Mouse (Mus musculus) hindbrain, embryonic 12.5 days (tissue): ENCODE data around the gene Sned1. TPM values are rescaled to one million over a fixed set of nuclear protein-coding genes. Genes with fewer than 3 reads are reported as not detected.
A peak's percentile ranks its signal among the peaks of the same experiment; 100 is the strongest.

ENCODE experiments used
- ATAC-seq: fragments of 200-750 bp; cut with Nextera tagmentation; 2 replicates; pipeline ENCODE4 v1.8.0; 2017; ENCODE audit warnings: moderate TSS enrichment; ENCODE audit not compliant: low FRiP score
- H3K27ac ChIP-seq: fragments of 300-500 bp; sonication (generic); 2 replicates; pipeline ENCODE4 v1.5.1; 2016; ENCODE audit warnings: mild to moderate bottlenecking
- H3K27me3 ChIP-seq: fragments of 300-500 bp; sonication (generic); 2 replicates; pipeline ENCODE4 v1.6.1; 2016; ENCODE audit warnings: mild to moderate bottlenecking
- H3K36me3 ChIP-seq: fragments of 300-500 bp; sonication (generic); 2 replicates; pipeline ENCODE4 v1.6.1; 2016; ENCODE audit warnings: mild to moderate bottlenecking
- H3K4me1 ChIP-seq: fragments of 300-500 bp; sonication (generic); 2 replicates; pipeline ENCODE4 v1.6.1; 2016
- H3K4me2 ChIP-seq: fragments of 300-500 bp; sonication (generic); replicated peaks from 2 replicates; pipeline ENCODE4 v1.6.1; 2016; ENCODE audit warnings: mild to moderate bottlenecking
- H3K4me3 ChIP-seq: fragments of 300-500 bp; sonication (generic); 2 replicates; pipeline ENCODE4 v1.5.1; 2016; ENCODE audit warnings: mild to moderate bottlenecking
- H3K9ac ChIP-seq: fragments of 300-500 bp; sonication (generic); 2 replicates; pipeline ENCODE4 v1.6.1; 2016; ENCODE audit warnings: mild to moderate bottlenecking, moderate library complexity
- H3K9me3 ChIP-seq: fragments of 300-500 bp; sonication (generic); replicated peaks from 2 replicates; pipeline ENCODE4 v1.6.1; 2016; ENCODE audit warnings: mild to moderate bottlenecking
- WGBS: fragments of 180-500 bp; shearing (Covaris S2); methylation state at CpG from one replicate; pipeline ENCODE4 v1.1.7; 2016; 5-methylcytosine and 5-hydroxymethylcytosine counted together
- polyA plus RNA-seq: library from polyadenylated mRNA; unstranded; fragments of >200 nt; fragmentation: Nextera tagmentation; extraction: Ambion mirVana; gene quantifications from 2 replicates; pipeline ENCODE4 v1.2.1, GENCODE M21; 2016

The Sned1 gene
- polyA plus RNA-seq, 1 experiment from 2014 or later, result 15.2 TPM

DNA sequence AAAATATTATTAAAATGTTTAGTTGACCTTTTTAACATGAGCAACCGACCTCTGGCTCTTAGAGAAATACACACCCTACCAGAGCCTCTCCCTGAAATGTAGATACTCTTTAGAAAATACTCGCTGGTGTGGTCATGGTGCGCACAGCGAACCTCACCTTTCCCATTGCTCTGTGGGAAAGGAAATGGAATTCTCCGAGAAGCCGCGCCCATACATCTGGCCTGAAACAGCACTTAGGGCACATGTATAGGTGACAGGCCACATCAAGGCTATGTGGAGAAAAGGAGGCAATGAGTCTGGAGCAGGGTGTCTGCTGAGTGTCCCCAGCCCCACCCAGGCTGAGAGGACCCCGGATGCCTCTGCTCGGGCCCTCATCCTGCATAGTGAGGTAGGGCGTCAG lies 2.0 kb downstream of the Sned1 start:
- Histone ChIP-seq H3K36me3 (no peaks in the 10 kb centered on the region), H3K9ac (no peak overlapping the region), H3K4me3 (no peak overlapping the region), H3K27me3 (peaks cover 45% of the 10 kb centered on the region), H3K27ac (no peak overlapping the region), H3K4me2 (no peak overlapping the region), H3K9me3 (no peaks in the 10 kb centered on the region), H3K4me1 (peaks cover 15% of the 10 kb centered on the region)
- no peak for ATAC-seq
- 91% methylated on average over 10 of the region's 10 CpGs for WGBS

- Histone ChIP-seq H3K36me3 (no peaks in the 10 kb centered on the region), H3K27ac (no peak overlapping the region), H3K9me3 (no peaks in the 10 kb centered on the region), H3K4me3 (no peak overlapping the region), H3K4me1 (peaks cover 13% of the 10 kb centered on the region), H3K9ac (no peak overlapping the region), H3K4me2 (no peak overlapping the region), H3K27me3 (peaks cover 45% of the 10 kb centered on the region)
- 55% methylated on average over 4 of the region's 4 CpGs for WGBS
- ATAC-seq, result no peak
Measured at GRCm38 (mm10) chr1:93238201-93238600, 2.6 kb downstream of the Sned1 start.

DNA sequence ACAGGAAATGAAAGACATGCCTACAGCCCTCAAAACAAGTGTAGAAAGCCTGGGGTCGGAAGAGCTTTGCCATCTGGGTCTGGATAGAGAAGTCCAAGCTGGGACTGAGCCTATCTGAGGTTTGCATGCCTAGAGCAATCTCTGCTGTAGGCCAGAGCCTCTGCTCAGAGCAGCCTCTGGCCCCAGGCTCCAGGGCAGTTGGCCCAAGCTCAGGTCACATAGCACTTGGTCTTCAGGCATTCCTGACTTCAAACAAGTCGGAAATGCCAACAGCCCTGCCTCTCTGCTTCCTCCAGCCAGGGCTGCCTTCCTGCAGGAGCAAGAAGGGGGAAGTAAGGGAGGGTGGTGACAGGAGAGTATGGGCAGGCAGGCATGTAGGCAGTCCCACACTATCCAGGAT lies 10.3 kb downstream of the Sned1 start:
- no peak overlapping the region for H3K4me3 ChIP-seq
- H3K27ac ChIP-seq, result no peak overlapping the region
- H3K9ac ChIP-seq, result no peak overlapping the region
- H3K4me1 ChIP-seq, result no peaks in the 10 kb centered on the region
- H3K27me3 ChIP-seq, result no peaks in the 10 kb centered on the region
- no peak overlapping the region for H3K4me2 ChIP-seq
- H3K36me3 ChIP-seq, result no peaks in the 10 kb centered on the region
- no peaks in the 10 kb centered on the region for H3K9me3 ChIP-seq
- 85% methylated on average over 2 of the region's 2 CpGs for WGBS
- no peak for ATAC-seq

DNA sequence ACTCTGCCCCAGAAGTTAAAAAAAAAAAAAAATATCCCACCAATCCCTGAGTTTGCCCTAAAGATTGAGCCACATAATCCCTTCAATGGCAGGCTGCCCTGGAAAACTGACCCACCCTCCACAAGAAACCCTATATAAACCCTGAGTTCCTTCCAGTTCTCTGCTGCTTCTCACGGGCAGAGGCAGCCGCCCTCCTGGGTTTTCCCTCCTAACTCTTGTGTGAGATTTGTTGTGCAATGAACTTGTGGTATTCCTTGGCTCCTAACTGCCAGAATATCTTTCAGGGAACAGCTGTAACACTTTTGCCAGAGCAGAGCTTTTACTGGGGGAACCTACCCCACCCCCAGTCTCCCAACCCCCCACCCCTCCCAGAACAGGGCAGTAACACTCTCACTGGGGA lies 16.9 kb downstream of the Sned1 start:
- Histone ChIP-seq H3K4me2 (no peak overlapping the region), H3K27ac (no peak overlapping the region), H3K9me3 (no peaks in the 10 kb centered on the region), H3K27me3 (no peaks in the 10 kb centered on the region), H3K4me1 (no peaks in the 10 kb centered on the region), H3K4me3 (no peak overlapping the region), H3K36me3 (no peaks in the 10 kb centered on the region), H3K9ac (no peak overlapping the region)
- WGBS, result 47% methylated on average over 2 of the region's 2 CpGs
- no peak for ATAC-seq

DNA sequence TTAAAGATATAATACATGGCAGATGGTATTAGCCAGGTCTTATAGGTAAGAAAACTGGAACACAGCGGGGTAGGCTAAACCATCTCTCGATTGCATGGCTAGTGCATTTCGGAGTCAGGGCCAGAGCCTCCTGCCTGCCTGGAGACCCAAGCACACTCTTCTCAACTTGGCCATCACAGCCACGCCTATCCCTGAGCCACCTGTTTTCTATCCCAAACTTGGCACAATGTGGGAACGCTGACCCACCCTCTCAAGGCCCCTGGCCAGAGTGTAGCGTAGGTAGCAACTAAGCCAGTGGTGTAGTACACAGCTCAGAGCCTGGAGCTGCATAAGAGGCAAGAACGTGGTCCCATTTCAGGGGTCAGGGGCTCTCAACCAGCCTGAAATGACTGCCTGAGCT lies 20.1 kb downstream of the Sned1 start:
- no peaks in the 10 kb centered on the region for H3K36me3 ChIP-seq
- no peaks in the 10 kb centered on the region for H3K27me3 ChIP-seq
- no peak overlapping the region for H3K9ac ChIP-seq
- 93% methylated on average over 7 of the region's 7 CpGs for WGBS
- no peak overlapping the region for H3K4me2 ChIP-seq
- H3K4me3 ChIP-seq, result no peak overlapping the region
- no peaks in the 10 kb centered on the region for H3K4me1 ChIP-seq
- no peak overlapping the region for H3K27ac ChIP-seq
- H3K9me3 ChIP-seq, result no peaks in the 10 kb centered on the region
- no peak for ATAC-seq

DNA sequence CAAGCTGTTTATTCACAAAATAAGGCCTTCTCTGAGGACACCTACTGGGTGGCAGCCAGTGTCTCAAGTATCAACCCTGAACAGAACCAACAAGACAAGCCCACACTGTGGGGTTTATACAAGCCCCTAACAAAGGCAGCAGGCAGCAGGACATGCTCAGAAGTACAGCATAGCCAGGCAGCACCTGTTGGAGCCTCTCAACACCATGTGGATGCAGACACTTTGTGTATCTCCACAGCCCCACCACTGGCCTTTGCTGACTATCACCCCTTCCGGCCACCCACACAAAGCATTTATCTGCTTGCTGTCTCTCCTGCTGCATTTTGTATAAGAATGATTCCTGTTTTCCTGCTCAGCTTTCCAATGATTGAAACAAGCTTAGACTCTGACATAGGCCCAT lies 21.9 kb downstream of the Sned1 start:
- no peak overlapping the region for H3K4me3 ChIP-seq
- H3K4me1 ChIP-seq, result no peaks in the 10 kb centered on the region
- H3K4me2 ChIP-seq, result no peak overlapping the region
- H3K27me3 ChIP-seq, result no peaks in the 10 kb centered on the region
- 86% methylated on average over 1 of the region's 1 CpGs for WGBS
- H3K9me3 ChIP-seq, result no peaks in the 10 kb centered on the region
- no peak for ATAC-seq
- H3K9ac ChIP-seq, result no peak overlapping the region
- H3K27ac ChIP-seq, result no peak overlapping the region
- H3K36me3 ChIP-seq, result no peaks in the 10 kb centered on the region

- Histone ChIP-seq H3K9ac (no peak overlapping the region), H3K4me2 (no peak overlapping the region), H3K4me1 (no peaks in the 10 kb centered on the region), H3K9me3 (no peaks in the 10 kb centered on the region), H3K4me3 (no peak overlapping the region), H3K36me3 (no peaks in the 10 kb centered on the region), H3K27me3 (no peaks in the 10 kb centered on the region; the same call in 1 of the 2 replicates), H3K27ac (no peak overlapping the region)
- 50% methylated on average over 3 of the region's 3 CpGs for WGBS
- no peak for ATAC-seq
Measured at GRCm38 (mm10) chr1:93267207-93267606, 31.6 kb downstream of the Sned1 start.

DNA sequence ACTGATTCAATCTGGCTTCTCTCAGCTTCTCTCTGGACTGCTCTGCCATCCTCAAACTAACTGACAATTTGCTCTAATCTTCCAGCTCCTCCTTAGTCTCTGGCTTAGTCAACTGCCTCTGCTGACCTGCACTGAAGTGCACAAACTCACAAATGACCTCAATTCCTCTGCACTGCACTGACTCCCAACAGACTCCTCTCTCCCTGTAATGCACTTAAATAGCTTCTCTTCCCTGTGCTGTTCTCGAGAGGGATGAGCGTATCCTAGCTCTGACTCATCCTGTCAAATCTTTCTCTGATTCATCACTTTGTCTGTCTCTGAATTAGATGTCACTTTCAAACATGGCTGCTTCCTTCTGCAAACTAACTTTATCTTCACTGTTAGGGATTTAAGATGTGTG lies 32.6 kb downstream of the Sned1 start:
- Histone ChIP-seq H3K27me3 (no peaks in the 10 kb centered on the region; the same call in 1 of the 2 replicates), H3K36me3 (no peaks in the 10 kb centered on the region), H3K4me1 (peaks cover 3% of the 10 kb centered on the region; the same call in 1 of the 2 replicates), H3K9me3 (no peaks in the 10 kb centered on the region), H3K4me2 (no peak overlapping the region), H3K9ac (no peak overlapping the region), H3K27ac (no peak overlapping the region), H3K4me3 (no peak overlapping the region)
- WGBS, result 81% methylated on average over 2 of the region's 2 CpGs
- no peak for ATAC-seq

DNA sequence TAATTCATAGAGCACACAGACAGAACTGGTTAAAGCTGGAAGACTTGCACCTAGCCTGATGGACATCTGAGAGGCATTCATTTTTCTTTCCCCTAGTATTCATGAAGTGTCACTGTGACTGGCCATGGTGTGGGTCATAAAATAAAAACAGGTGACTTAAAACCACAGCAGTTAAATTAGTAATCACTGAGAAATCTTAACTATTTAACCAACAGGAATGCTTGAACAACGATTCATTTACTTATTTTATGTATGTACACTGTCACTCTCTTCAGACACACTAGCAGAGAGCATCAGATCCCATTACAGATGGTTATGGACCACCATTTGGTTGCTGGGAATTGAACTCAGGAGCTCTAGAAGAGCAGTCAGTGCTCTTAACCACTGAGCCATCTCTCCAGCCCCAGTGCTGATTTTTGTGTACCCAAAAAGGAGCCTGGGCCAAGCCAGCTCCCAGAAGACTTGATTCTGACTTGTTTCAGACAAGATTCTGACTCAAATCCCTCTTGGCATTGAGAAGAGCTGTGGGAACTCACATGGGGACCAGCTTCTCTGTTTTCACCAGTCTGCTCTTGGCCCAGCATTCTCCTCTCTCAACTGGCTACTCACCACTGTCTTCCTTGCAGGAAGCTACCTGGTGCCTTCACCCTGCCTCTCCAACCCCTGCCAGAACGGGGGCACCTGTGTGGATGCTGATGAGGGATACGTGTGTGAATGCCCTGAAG lies 35.0 kb downstream of the Sned1 start:
- no peak overlapping the region for H3K9ac ChIP-seq
- no peaks in the 10 kb centered on the region for H3K9me3 ChIP-seq
- no peak overlapping the region for H3K4me3 ChIP-seq
- ATAC-seq, result no peak
- H3K4me2 ChIP-seq, result no peak overlapping the region
- no peaks in the 10 kb centered on the region for H3K36me3 ChIP-seq
- H3K27ac ChIP-seq, result no peak overlapping the region
- peaks cover 3% of the 10 kb centered on the region; the same call in 1 of the 2 replicates for H3K4me1 ChIP-seq
- 71% methylated on average over 3 of the region's 3 CpGs for WGBS
- no peaks in the 10 kb centered on the region; the same call in none of the 2 replicates for H3K27me3 ChIP-seq

GRCm38 (mm10) chr1:93271751-93272150 lies 36.1 kb downstream of the Sned1 start:
- Histone ChIP-seq H3K27ac (no peak overlapping the region), H3K4me3 (no peak overlapping the region), H3K4me2 (no peak overlapping the region), H3K27me3 (no peaks in the 10 kb centered on the region; the same call in none of the 2 replicates), H3K36me3 (no peaks in the 10 kb centered on the region), H3K9me3 (no peaks in the 10 kb centered on the region), H3K4me1 (peaks cover 3% of the 10 kb centered on the region; the same call in 1 of the 2 replicates), H3K9ac (no peak overlapping the region)
- ATAC-seq, result no peak
- 83% methylated on average over 6 of the region's 6 CpGs for WGBS

GRCm38 (mm10) chr1:93272409-93272821 lies 36.8 kb downstream of the Sned1 start:
- Histone ChIP-seq H3K9me3 (no peaks in the 10 kb centered on the region), H3K4me2 (peak overlapping the region; percentile 38), H3K9ac (no peak overlapping the region), H3K4me1 (peaks cover 3% of the 10 kb centered on the region; the same call in 1 of the 2 replicates), H3K27ac (no peak overlapping the region), H3K4me3 (0 out of 2 replicates have a peak overlapping the region, but pooled peaks have one; percentile 9), H3K36me3 (no peaks in the 10 kb centered on the region), H3K27me3 (no peaks in the 10 kb centered on the region; the same call in none of the 2 replicates)
- 5% methylated on average over 16 of the region's 16 CpGs for WGBS
- peak; percentile 40 for ATAC-seq

- Histone ChIP-seq H3K9me3 (no peaks in the 10 kb centered on the region), H3K36me3 (no peaks in the 10 kb centered on the region), H3K27me3 (no peaks in the 10 kb centered on the region; the same call in none of the 2 replicates), H3K9ac (no peak overlapping the region), H3K4me3 (no peak overlapping the region), H3K4me2 (no peak overlapping the region), H3K27ac (no peak overlapping the region), H3K4me1 (peaks cover 3% of the 10 kb centered on the region; the same call in 1 of the 2 replicates)
- ATAC-seq, result no peak
- 81% methylated on average over 6 of the region's 6 CpGs for WGBS
Measured at GRCm38 (mm10) chr1:93275561-93275960, 39.9 kb downstream of the Sned1 start.

DNA sequence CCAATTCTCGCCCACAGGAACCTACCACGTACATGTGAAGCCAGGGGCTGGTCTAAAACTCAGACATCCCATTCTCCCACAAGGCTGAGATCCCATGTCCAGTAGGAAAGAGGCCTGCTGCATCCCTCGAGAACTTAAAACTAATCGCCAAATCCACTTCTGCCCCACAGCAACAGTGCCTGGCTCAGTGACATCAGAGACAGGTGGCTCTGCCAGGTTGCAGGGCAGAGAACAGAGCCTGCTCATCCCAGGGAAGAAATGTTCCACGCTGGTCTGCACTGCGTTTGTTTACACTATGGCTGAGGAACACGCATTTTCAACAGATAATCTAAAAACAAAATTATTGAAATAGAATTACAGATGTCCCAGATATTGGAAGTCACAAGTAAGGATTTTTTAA lies 41.4 kb downstream of the Sned1 start:
- no peak overlapping the region for H3K4me2 ChIP-seq
- WGBS, result 83% methylated on average over 7 of the region's 7 CpGs
- no peaks in the 10 kb centered on the region for H3K36me3 ChIP-seq
- H3K27ac ChIP-seq, result no peak overlapping the region
- no peaks in the 10 kb centered on the region; the same call in 1 of the 2 replicates for H3K27me3 ChIP-seq
- H3K9me3 ChIP-seq, result no peaks in the 10 kb centered on the region
- no peak for ATAC-seq
- H3K4me1 ChIP-seq, result peaks cover 3% of the 10 kb centered on the region; the same call in 1 of the 2 replicates
- no peak overlapping the region for H3K9ac ChIP-seq
- H3K4me3 ChIP-seq, result no peak overlapping the region
